Mouse (Mus musculus) kidney, adult 2 months (tissue): ENCODE results near the gene Atf4. TPM values are rescaled to one million over a fixed set of nuclear protein-coding genes. Genes with fewer than 3 reads are reported as not detected.
A peak's percentile ranks its signal among the peaks of the same experiment; 100 is the strongest.

Source experiments
- DNase-seq: peaks from one replicate; pipeline ENCODE4 v3.0.0; 2021
- H3K27ac ChIP-seq: fragments of 200-500 bp; 2 replicates; pipeline ENCODE4 v1.5.1; 2012; ENCODE audit warnings: low read depth, low read length, control low read depth, inconsistent platforms; ENCODE audit not compliant: insufficient read depth
- H3K27me3 ChIP-seq: fragments of 200-500 bp; replicated peaks from 2 replicates; pipeline ENCODE4 v1.6.1; 2012; ENCODE audit warnings: mild to moderate bottlenecking, moderate library complexity, low read length, inconsistent platforms; ENCODE audit not compliant: control insufficient read depth, insufficient read depth
- H3K36me3 ChIP-seq: fragments of 200-500 bp; 2 replicates; pipeline ENCODE4 v1.6.1; 2012; ENCODE audit warnings: mild to moderate bottlenecking, moderate library complexity, low read length, inconsistent platforms; ENCODE audit not compliant: control insufficient read depth, insufficient read depth
- H3K4me1 ChIP-seq: fragments of 200-500 bp; 2 replicates; pipeline ENCODE4 v1.6.1; 2011; ENCODE audit warnings: low read length; ENCODE audit not compliant: control insufficient read depth, insufficient read depth
- H3K4me3 ChIP-seq: fragments of 200-500 bp; 2 replicates; pipeline ENCODE4 v1.5.1; 2011; ENCODE audit warnings: mild to moderate bottlenecking, low read depth, low read length, control low read depth; ENCODE audit not compliant: insufficient read depth
- CTCF ChIP-seq: fragments of 200-500 bp; conservative IDR thresholded peaks from 2 replicates; pipeline ENCODE4 v1.5.1; 2011; ENCODE audit warnings: low read depth, mild to moderate bottlenecking, control low read depth, low read length, moderate library complexity, mixed read lengths; ENCODE audit not compliant: insufficient read depth, insufficient read length
- POLR2A ChIP-seq: fragments of 200-500 bp; IDR thresholded peaks from one replicate; pipeline ENCODE4 v1.6.1; 2011; ENCODE audit warnings: low read depth, low read length, control low read depth
- WGBS: fragments of 180-500 bp; shearing (Covaris S2); methylation state at CpG from one replicate; pipeline ENCODE4 v1.1.7; 2018; 5-methylcytosine and 5-hydroxymethylcytosine counted together
- polyA plus RNA-seq: library from polyadenylated mRNA; depleted of rRNA; stranded (reverse); fragments of >200 nt; gene quantifications from 2 replicates; pipeline ENCODE4 v1.2.3, GENCODE M21; 2012

The Atf4 gene
- polyA plus RNA-seq, 1 experiment, result 92.3 TPM

DNA sequence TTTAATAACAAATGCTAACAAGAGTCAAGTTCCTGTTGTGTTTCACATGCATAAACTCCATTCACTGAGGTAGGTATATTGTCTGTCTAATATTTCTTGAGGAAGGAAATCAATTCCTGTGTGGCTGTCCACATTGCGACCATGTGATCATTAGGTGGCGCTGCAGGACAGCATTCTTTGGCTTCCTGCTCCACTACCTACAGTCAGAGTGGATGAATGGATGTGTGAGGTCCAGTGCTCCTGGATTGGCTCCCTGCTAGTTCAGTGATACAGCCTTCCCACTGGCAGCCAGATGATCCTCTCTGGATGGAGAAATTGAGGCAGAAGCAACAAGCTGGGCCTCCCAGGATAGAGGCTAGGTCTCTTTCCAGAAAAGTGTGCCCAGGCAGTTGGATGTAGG lies 11.3 kb downstream of the Atf4 start:
- WGBS, result 0% methylated on average over 2 of the region's 2 CpGs
- peak; percentile 89 for DNase-seq

DNA sequence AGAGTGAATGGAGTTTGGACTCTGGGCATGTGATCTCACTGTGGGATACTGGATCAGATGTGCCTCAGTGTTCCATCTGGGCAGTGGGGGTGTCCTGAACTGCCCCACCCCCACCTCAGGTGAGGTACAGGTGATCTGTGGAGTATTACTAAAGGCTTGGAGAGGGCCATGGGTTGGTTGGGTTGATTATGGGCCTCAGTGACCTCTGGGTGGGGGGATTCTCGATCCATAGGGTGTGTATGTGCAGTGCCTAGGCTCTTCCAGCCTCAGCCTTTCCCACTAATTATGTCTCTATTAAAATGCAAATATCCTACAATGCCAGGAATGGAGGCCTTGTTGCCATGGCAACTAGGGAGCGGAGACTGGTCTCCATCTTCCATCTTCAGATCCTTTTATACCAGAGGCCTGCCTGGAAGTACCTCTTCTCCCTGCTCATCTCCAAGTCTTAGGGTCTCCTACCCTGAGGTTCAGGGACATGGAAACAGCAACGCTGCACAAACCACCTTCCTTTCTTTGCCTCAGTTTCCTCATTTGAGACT lies 16.9 kb downstream of the Atf4 start:
- WGBS, result 82% methylated on average over 3 of the region's 3 CpGs
- H3K4me1 ChIP-seq, result no peaks in the 10 kb centered on the region
- no peak overlapping the region for H3K27ac ChIP-seq
- no peaks in the 10 kb centered on the region for H3K36me3 ChIP-seq
- no peak overlapping the region for H3K4me3 ChIP-seq
- TF ChIP-seq CTCF (no peak), POLR2A (no peak)
- no peaks in the 10 kb centered on the region for H3K27me3 ChIP-seq
- DNase-seq, result no peak

More for the DNA sequence above, 11.3 kb downstream of the Atf4 start:
- no peak overlapping the region for H3K27ac ChIP-seq
- H3K36me3 ChIP-seq, result no peaks in the 10 kb centered on the region
- H3K4me3 ChIP-seq, result no peak overlapping the region
- peaks cover 11% of the 10 kb centered on the region; the same call in 1 of the 2 replicates for H3K4me1 ChIP-seq
- TF ChIP-seq CTCF, result peak; percentile 99
- no peak for TF ChIP-seq POLR2A
- no peaks in the 10 kb centered on the region for H3K27me3 ChIP-seq

DNA sequence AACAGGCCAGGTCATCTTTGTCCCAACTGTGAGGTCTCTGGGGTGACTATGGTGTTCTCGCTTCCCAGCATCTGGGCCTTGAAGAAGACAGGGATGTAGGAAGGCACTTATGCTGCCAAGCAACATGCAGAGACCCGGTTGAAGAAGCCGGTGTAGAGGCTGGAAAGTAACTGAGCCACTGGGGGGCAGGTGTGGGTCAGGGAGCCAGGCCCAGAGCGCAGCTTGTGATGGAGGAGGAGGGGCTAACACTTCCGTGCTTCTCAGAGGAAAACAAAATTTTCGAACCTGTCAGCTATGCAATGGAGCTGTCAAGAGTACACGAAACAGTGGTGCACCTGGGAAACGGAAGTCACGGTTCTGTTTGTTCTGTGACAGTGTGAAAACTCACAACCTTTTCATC lies 22.1 kb downstream of the Atf4 start:
- WGBS, result 43% methylated on average over 9 of the region's 9 CpGs
- TF ChIP-seq CTCF, result no peak
- no peak for TF ChIP-seq POLR2A
- Histone ChIP-seq H3K27ac (no peak overlapping the region), H3K4me3 (no peak overlapping the region), H3K27me3 (no peaks in the 10 kb centered on the region), H3K36me3 (no peaks in the 10 kb centered on the region), H3K4me1 (no peaks in the 10 kb centered on the region)
- DNase-seq, result no peak

DNA sequence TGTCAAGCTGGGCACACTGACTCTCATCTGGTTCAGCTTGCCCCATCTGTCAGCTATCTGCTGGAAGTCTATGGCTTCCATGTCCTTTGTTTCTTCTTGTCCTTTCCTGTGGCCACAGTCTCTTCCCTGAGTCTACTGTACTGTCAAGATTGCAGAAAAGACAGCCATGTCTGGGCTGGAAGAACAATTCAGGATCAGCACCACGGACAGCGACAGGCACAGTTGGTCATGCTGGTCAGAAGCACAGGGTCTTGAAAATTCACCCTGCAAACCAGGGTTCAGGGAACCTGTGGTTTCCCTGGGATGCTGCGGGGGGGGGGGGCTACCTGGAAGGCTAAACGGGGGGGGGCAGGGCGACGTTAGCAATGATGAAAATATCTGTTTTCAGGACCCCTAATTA lies 22.6 kb downstream of the Atf4 start:
- no peak for TF ChIP-seq POLR2A
- TF ChIP-seq CTCF, result no peak
- H3K4me1 ChIP-seq, result no peaks in the 10 kb centered on the region
- under 1% methylated on average over 6 of the region's 6 CpGs for WGBS
- H3K4me3 ChIP-seq, result no peak overlapping the region
- no peaks in the 10 kb centered on the region for H3K36me3 ChIP-seq
- peak; percentile 44 for DNase-seq
- H3K27me3 ChIP-seq, result no peaks in the 10 kb centered on the region
- no peak overlapping the region for H3K27ac ChIP-seq

DNA sequence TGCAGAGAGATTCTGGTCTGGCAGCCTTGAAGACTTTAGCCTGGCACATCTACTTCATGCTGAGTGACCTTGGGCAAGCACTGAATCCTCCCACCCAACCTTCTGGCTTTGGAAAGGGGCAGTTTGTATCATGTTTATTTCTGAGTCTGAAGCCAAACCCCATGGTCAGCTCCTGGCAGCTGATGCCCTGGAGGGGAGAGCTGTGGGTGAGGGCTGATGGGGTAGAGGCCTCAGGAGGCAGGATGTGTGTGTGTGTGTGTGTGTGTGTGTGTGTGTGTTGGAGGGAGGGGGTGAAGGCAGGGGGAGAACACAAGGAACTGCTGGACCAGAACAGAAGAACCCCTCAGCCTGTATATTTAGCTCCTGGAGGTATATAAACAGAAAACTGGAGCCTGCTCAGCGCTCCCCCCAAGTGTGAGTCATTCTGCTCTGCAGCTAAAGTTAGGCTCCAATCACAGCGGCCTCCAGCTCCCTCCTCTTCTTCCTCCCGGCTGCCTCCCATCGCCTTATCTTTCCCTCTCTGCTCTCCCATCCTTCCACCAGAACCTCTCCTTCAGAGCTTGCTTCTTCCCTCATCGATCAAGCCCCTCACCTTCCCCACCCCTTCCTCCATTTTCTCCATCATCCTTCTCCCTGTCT lies 23.3 kb downstream of the Atf4 start:
- no peak for DNase-seq
- Histone ChIP-seq H3K4me3 (no peak overlapping the region), H3K36me3 (no peaks in the 10 kb centered on the region), H3K4me1 (no peaks in the 10 kb centered on the region), H3K27ac (no peak overlapping the region), H3K27me3 (no peaks in the 10 kb centered on the region)
- WGBS, result 66% methylated on average over 5 of the region's 5 CpGs
- TF ChIP-seq CTCF (no peak), POLR2A (no peak)

DNA sequence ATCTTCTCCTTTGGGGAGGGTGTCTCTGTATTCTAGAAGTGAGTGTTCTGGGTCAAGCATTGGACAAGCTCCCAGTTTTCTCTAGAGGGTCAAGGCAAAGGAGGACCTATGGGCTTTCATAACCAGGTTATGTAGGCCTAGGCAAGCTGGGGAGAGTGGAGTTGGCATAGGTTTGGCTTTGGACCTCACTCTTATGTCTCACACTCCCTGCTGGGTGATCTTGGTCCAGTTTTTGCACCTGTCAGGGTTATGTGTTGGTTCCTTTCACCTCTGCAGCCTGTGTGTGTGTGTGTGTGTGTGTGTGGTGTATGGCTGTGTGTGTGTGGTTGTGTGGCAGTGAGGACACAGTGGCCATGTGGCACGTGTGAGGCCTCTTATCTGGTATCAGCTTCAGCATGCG lies 24.1 kb downstream of the Atf4 start:
- Histone ChIP-seq H3K4me1 (no peaks in the 10 kb centered on the region), H3K27me3 (no peaks in the 10 kb centered on the region), H3K27ac (no peak overlapping the region), H3K36me3 (no peaks in the 10 kb centered on the region), H3K4me3 (no peak overlapping the region)
- no peak for DNase-seq
- TF ChIP-seq CTCF, result no peak
- WGBS, result 76% methylated on average over 2 of the region's 2 CpGs

DNA sequence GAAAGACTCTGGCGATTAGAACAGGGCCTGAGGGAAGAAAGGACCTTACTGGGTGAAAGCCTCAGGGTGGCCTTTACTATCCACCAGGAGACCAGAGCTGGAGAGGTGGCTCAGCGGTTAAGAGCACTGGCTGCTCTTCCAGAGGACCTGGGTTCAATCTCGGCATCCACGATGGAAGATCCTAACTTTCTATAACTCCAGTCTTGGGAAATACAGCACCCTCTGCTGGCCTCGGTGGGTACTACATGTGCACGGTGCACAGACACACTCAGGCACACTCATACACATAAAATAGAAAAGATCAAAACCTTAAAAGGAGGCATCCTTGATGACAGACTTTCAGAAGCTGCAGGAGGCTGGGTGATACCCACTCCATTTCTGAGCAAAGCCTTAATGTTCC lies 25.7 kb downstream of the Atf4 start:
- Histone ChIP-seq H3K27ac (no peak overlapping the region), H3K4me1 (no peaks in the 10 kb centered on the region), H3K4me3 (no peak overlapping the region), H3K36me3 (no peaks in the 10 kb centered on the region), H3K27me3 (no peaks in the 10 kb centered on the region)
- 19% methylated on average over 6 of the region's 6 CpGs for WGBS
- peak; percentile 26 for DNase-seq
- TF ChIP-seq POLR2A (no peak), CTCF (peak; percentile 77)
